Mouse (Mus musculus): ENCODE results near the gene Adamtsl3. TPM values are rescaled to one million over a fixed set of nuclear protein-coding genes. Genes with fewer than 3 reads are reported as not detected.

The Adamtsl3 gene
- total RNA-seq (2017) = 0.10 TPM in 1 of 2 replicates, not detected in the other

DNA sequence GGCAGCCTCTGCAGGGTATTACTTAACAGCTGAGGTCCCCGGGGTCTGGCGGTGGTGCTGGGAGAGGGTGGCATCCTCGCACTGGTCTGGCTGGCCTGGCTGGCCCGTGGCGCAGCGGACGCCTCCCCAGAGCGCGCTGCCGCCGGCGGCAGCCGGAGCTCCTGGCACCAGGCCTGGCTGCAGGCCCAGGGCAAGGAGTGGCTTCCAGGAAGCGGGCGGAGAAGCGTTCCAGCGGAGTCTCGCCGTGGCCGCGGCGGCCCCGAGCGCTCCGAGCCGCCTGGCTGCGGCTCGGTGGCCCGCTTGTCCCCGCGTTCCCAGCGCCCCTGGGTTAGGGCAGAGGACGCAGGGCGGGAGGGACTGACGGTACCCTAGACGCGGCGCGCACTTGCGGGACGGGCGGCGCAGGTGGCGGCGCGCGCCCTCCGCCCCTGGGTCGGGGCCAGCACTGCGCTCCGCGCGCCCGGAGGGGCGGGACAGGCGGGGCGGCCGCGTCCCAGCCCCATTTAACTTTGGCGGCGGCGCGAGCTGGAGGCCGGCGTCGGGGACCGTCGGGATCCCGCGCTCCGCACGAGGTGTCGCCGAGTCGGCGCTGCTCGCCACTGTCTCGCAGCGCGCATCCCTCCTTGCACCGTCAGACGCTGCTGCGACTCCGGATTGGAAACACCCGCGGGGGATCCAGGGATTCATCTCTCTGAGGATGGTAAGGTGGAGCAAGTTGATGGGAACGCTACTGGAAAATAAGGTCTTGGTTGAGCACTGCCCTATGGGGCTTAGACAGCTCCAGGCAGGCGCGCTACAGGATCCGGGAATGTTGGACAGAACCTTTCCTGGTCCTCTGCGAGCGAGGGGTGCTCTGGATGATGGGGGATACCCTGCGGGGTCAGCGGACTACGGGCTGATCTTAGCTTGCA is at the start of gene Adamtsl3:
TSS of gene Adamtsl3 (plus strand) at position 484 of the 911 bp plus-strand sequence.
- no peak for ATAC-seq (replicated peaks in 1 of 2; ENCODE audit: insufficient read depth in 1 of 2, low FRiP score in 2 of 2, low TSS enrichment in 1 of 2, low read depth in 1 of 2, poor library complexity in 2 of 2, severe bottlenecking in 2 of 2)

DNA sequence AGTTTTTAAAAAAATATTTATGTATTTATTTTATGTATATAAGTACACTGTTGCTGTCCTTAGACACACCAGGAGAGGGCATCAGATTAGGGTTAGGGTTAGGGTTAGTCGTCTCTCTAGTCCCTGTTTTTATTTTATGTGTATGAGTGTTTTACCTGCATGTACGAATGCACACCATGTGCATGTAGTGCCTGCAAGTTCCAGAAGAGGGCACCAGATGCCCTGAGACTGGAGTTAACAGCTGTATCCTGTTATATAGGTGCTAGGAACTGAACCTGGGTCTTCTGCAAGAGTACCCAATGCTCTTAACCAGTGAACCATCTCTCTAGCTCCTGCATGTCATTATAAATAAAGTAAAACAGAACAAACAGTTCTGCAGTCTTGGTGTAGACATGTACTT is 48.3 kb upstream of the Adamtsl3 start:
- ATAC-seq (replicated peaks in 1 of 2; ENCODE audit: insufficient read depth in 1 of 2, low FRiP score in 2 of 2, low TSS enrichment in 1 of 2, low read depth in 1 of 2, poor library complexity in 2 of 2, severe bottlenecking in 2 of 2) = no peak

DNA sequence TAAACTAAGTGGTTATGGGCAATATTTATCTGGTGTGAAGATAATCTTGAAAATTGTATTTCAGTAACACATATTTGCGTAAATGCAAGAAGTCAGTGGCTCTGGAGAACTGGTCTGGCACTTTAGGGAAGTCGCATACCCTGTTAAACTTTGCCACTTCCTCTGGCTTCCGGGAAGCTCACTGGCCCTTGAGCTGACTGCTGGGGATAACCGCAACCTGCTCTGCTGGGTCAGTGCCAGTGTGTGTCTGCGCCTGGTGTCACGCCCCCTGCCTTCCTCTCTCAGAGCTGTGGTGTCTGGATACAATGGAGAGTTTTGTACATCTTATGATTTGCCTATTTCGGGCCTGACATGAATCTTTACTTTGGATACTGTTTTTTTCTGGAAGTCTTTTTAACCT is 42.1 kb upstream of the Adamtsl3 start:
- peak; percentile 69 to 84 for ATAC-seq (replicated peaks in 1 of 2; ENCODE audit: insufficient read depth in 1 of 2, low FRiP score in 2 of 2, low TSS enrichment in 1 of 2, low read depth in 1 of 2, poor library complexity in 2 of 2, severe bottlenecking in 2 of 2)

DNA sequence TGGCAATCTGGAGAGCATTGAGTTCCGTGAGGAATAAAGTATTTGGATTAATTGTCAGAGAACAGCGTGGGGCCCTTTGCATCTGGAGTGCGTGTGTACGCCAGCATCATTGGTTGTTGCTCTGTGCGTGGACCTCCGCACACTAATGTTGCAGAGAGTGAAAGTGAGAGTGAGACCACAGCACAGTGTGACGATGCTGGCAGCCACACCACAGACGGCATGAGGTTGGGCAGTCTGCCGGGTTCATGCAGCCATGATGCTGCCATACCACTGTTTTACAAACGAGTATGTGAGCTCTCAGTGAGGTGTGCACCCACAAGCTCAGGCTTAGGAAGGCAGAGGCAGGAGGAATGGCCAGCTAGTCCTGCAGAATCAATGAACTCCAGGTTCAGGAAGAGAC is 41.4 kb upstream of the Adamtsl3 start:
- peak in 1 of 2 experiments; percentile 44; a peak in 1 of 4 replicates for ATAC-seq (replicated peaks in 1 of 2; ENCODE audit: insufficient read depth in 1 of 2, low FRiP score in 2 of 2, low TSS enrichment in 1 of 2, low read depth in 1 of 2, poor library complexity in 2 of 2, severe bottlenecking in 2 of 2)

DNA sequence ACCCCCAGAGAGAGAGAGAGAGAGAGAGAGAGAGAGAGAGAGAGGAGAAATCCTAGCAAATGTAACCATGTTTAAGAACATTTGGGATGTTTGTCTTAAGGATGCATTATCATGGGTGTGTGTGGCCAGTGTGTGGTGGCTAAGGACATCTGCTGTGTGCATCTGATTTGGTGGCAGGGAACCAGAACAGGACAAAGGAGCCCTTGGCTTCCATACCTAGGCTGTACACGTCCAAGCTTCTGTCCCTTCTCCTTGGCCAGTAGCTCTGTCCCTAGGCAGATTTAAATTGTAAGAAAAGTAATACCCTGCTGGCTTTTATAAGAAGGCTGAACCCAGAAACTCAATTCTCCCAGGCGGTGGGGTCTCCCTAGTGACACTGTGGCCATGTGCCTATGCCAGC is 40.9 kb upstream of the Adamtsl3 start:
- no peak for ATAC-seq (replicated peaks in 1 of 2; ENCODE audit: insufficient read depth in 1 of 2, low FRiP score in 2 of 2, low TSS enrichment in 1 of 2, low read depth in 1 of 2, poor library complexity in 2 of 2, severe bottlenecking in 2 of 2)

DNA sequence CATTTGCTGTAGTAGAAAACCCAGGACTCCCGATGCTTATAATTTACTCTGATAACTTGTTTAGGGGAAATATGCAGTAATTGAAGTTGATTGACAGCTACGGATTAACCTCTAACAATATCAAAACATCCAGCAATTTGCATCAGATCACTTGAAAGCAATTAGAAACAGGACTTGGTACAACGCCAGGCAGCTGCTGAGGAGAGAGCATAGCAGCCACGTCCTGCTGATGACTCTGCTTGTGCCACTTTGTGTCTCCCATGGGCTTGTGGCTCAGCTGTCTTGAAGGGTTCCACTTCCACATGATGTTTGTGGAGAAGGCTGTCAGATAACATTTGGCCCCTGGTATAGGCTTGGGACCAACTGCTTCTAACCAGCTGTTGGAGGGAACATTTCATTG is 27.1 kb upstream of the Adamtsl3 start:
- ATAC-seq (replicated peaks in 1 of 2; ENCODE audit: insufficient read depth in 1 of 2, low FRiP score in 2 of 2, low TSS enrichment in 1 of 2, low read depth in 1 of 2, poor library complexity in 2 of 2, severe bottlenecking in 2 of 2) = no peak

DNA sequence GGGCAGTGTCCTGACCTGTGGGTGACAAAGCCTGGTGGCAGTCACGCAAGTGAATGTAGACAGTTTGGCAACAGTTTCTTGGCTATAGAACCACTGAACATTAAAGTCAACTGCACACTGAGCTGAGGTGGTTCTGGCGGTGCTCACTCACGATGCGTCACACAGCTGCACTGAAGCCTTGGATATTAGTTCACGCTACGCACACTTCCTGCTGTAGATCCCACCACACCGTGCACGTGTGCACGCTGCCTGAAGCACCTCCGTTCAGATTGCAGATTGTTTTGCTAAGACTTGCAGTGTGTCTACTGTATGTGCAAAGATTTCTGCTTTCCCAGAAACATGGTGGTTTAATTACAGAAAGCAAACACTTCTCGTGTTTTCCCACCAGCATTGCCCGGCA is 17.0 kb upstream of the Adamtsl3 start:
- ATAC-seq (replicated peaks in 1 of 2; ENCODE audit: insufficient read depth in 1 of 2, low FRiP score in 2 of 2, low TSS enrichment in 1 of 2, low read depth in 1 of 2, poor library complexity in 2 of 2, severe bottlenecking in 2 of 2) = no peak

DNA sequence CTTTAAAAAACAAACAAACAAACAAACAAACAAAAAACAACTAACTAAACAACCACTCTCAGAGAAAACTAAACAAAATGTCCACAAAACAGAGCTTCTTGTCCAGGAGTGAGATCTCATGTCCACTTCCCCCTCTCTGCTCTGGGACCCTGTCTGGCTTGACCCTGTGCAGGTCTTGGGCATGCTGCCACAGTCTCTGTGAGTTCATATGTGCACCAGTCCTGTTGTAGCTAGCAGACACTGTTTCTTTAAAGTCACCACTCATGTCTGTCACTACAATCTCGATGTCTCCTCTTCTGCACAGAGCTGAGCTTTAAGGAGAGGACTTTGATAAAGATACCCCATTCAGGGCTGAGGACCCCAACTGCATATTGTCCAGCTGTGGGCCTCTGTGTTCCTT is 8.9 kb upstream of the Adamtsl3 start:
- no peak for ATAC-seq (replicated peaks in 1 of 2; ENCODE audit: insufficient read depth in 1 of 2, low FRiP score in 2 of 2, low TSS enrichment in 1 of 2, low read depth in 1 of 2, poor library complexity in 2 of 2, severe bottlenecking in 2 of 2)

DNA sequence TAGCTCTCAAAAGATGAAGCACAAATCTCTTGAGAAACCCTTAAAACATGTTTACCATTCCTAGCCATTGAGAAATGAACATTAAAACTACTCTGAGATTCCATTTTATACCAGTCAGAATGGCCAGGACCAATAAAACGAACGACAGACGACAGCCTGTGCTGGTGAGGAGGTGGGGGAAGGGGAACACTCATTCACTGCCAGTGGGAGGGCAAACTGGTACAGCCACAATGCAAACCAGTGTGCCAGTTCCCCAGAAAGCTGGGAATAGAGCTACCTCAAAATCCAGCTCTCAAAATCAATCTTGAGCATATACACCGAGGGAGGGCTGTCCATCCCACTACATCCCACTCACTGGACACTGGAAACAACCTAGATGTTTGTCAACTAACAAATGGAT is 8.3 kb upstream of the Adamtsl3 start:
- ATAC-seq (replicated peaks in 1 of 2; ENCODE audit: insufficient read depth in 1 of 2, low FRiP score in 2 of 2, low TSS enrichment in 1 of 2, low read depth in 1 of 2, poor library complexity in 2 of 2, severe bottlenecking in 2 of 2) = no peak

DNA sequence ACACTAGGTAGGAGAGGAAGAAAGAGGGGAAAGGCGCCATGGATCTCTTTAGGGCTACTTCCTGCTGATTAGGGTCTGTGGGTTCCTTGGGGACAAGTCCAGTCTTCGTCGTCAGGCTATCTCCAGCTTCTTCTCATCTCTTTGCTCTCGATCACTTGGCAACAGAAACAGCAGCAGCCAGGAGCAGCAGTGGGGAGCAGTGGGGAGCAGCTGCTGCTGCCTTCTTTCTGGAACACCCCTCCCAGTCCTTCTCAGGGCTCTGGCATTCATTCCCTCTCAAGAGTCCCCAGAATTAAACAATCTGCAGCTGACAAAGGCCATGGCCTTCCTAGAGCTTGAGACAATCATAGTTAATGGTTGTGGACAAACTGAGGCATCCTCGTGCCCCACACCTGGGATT is 7.6 kb upstream of the Adamtsl3 start:
- ATAC-seq (replicated peaks in 1 of 2; ENCODE audit: insufficient read depth in 1 of 2, low FRiP score in 2 of 2, low TSS enrichment in 1 of 2, low read depth in 1 of 2, poor library complexity in 2 of 2, severe bottlenecking in 2 of 2) = no peak

DNA sequence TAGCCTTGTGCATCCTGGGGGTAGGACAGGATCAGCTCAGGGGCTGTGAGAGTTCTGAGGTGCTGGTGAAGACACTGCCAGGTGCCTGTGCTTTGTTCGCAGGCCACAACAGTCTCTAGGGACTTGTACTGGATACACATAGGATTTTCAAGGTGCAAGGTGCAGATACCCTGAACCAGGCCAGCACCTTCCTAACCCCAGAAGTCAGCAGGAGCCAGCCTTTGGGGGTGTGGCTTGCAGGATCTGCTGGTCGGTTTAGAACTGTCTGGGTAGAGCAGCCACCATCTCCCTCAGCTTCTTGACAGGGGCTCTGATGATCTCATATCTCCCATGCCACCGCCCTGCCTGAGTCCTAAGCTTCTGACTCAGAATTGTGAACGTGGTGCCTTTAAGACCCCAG is 5.7 kb upstream of the Adamtsl3 start:
- no peak for ATAC-seq (replicated peaks in 1 of 2; ENCODE audit: insufficient read depth in 1 of 2, low FRiP score in 2 of 2, low TSS enrichment in 1 of 2, low read depth in 1 of 2, poor library complexity in 2 of 2, severe bottlenecking in 2 of 2)

DNA sequence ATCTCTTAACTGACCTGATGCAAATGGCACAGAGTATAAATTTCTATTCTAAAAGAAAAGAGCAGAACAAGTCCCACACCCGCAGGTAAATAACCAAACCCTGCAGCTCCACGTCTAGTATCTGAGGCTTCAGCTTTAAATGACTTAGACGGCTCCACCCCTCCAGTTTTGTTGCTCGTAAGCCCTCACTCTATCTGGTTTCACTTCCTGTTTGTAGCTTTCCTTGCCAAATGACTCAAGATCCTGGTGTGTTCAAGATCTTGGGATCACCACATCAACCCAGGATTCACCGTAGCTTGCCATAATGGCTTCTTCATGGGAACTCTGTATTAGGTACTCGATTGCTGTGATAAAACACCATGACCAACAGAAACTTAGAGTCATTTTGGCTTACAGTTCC is 4.6 kb upstream of the Adamtsl3 start:
- ATAC-seq (replicated peaks in 1 of 2; ENCODE audit: insufficient read depth in 1 of 2, low FRiP score in 2 of 2, low TSS enrichment in 1 of 2, low read depth in 1 of 2, poor library complexity in 2 of 2, severe bottlenecking in 2 of 2) = no peak

DNA sequence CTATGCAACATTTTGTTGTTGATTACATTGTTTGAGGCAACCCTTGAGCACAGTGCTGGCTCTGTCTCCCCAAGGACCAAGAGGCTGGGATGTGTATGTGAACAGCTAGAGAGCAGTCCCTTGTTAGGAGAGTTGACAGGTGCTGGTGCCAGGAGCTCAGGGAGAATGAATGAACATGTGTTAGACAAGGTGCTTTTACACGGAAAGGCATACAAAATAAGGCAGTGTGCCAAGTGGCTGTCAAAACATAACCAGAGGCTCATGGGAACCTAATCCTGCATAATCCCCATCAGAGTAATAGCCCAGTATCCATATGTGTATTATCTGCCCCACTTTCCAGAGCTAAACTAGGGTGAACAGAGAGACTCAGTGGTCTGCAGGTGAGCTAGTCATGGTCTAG is 1.5 kb upstream of the Adamtsl3 start:
- ATAC-seq (replicated peaks in 1 of 2; ENCODE audit: insufficient read depth in 1 of 2, low FRiP score in 2 of 2, low TSS enrichment in 1 of 2, low read depth in 1 of 2, poor library complexity in 2 of 2, severe bottlenecking in 2 of 2) = no peak

DNA sequence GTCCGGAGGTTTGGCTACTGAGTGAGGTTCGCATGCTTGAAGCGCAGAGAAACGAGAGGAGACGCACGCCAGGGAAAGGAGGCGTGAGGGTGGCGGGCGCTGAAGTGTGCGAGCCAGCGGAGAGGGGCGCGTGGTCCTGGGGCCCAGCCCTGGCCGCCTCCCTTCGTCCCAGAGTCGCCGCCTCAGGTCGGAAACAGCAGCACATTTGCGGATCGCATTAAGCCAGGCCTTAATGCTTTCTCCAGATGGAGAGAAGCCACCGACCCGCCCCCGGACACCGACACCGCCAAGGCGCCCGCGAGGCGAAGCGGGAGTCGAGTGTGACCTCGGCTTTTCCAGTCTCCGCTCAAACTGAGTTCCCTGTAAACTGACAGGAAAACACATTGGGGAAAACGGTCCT is 638 bp downstream of the Adamtsl3 start:
- ATAC-seq (replicated peaks in 1 of 2; ENCODE audit: insufficient read depth in 1 of 2, low FRiP score in 2 of 2, low TSS enrichment in 1 of 2, low read depth in 1 of 2, poor library complexity in 2 of 2, severe bottlenecking in 2 of 2) = peak in 1 of 2 experiments; percentile 25; a peak in 1 of 4 replicates

DNA sequence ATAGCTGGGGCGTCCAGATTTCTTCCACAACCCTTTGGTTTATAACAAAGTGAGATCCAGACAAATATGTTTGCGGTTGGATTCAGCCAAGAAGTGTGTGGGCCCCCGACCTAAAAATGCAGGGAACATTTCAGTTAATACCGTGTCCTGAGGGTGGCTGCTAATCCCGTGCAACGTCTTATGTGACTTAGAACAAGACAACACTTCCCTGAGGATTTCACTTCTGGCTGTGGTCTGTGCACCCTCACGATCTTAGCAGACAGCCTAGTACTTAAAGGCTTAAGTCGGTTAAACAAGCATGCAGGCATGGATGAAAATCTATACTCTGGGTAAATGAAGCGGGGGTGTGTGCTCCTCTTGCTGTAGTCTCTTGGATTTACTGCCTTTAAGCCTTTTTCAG is 2.6 kb downstream of the Adamtsl3 start:
- no peak for ATAC-seq (replicated peaks in 1 of 2; ENCODE audit: insufficient read depth in 1 of 2, low FRiP score in 2 of 2, low TSS enrichment in 1 of 2, low read depth in 1 of 2, poor library complexity in 2 of 2, severe bottlenecking in 2 of 2)

DNA sequence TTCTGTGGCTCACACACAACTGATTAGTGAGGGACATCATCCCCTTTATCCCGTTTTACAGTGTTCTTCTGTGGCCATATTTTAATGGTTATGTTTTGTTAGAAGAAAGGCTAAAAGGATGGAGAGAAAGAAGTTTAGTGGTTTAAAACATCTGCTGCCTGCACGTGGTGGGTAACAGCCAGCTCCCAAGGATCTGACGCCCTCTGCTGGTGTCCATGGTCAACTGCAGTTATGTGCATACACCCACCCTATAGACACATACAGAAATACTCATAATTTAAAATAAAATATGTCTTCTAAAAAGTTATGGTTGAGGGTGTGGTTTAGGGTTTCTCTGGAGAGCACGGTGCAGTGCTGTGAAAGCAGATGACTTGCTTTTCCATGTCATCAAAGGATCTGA is 3.0 kb downstream of the Adamtsl3 start:
- no peak for ATAC-seq (replicated peaks in 1 of 2; ENCODE audit: insufficient read depth in 1 of 2, low FRiP score in 2 of 2, low TSS enrichment in 1 of 2, low read depth in 1 of 2, poor library complexity in 2 of 2, severe bottlenecking in 2 of 2)

DNA sequence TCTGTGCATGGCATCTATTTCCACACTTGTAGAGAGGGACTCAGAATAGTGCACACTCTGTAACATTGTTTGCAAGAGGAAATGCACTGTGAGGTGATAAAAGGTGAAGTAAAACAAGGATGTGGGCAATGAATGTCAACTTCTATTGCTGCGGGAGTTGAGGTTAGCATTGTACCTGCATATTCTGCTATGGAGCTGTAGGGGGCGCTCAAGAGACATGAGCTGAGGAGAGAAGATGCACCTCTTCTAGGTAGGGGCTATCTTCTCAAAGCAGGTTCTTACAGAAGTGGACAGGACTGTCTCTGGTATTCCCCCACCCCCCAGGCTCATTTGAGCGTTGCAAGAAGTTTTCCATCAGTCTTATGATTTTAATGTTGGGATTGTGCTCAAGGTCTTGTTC is 3.7 kb downstream of the Adamtsl3 start:
- ATAC-seq (replicated peaks in 1 of 2; ENCODE audit: insufficient read depth in 1 of 2, low FRiP score in 2 of 2, low TSS enrichment in 1 of 2, low read depth in 1 of 2, poor library complexity in 2 of 2, severe bottlenecking in 2 of 2) = no peak

DNA sequence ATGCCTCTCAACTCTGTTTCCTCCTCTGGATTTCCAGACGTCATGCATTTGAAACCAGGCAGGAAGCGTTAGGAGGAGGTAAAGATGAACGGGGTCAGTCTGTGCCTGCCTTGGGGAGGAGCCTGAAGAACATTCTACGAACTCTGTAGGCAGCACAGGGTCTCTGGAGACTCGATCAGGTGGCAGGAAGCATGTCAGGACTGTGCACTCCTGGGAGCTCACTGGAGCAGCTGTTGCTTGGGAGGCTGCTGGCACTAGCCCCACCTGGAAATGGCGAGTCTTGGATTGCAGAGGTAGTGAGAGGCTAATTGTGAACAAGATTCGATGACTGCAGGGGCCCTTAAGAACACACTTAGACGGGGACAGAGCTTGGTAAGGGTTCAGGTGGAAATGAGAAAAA is 6.0 kb downstream of the Adamtsl3 start:
- ATAC-seq (replicated peaks in 1 of 2; ENCODE audit: insufficient read depth in 1 of 2, low FRiP score in 2 of 2, low TSS enrichment in 1 of 2, low read depth in 1 of 2, poor library complexity in 2 of 2, severe bottlenecking in 2 of 2) = no peak

DNA sequence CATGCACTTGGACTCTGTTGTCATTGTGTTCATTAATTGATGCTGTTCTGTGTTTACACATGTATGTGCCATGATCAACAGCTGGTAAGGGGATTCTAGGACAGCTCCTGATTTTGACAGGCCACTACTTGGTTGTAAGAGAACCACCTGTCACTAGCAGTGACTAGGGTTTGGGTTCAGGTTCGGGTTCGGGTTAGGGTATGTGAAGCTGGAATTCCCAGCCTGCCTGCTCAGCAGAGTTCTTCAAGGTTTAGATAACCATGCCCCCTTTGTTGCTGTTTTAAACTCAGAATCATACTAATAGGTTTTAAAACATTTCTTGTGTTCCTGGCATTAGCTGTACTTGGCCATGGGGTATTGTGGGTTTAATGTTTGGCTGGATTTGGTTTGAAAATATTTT is 11.2 kb downstream of the Adamtsl3 start:
- ATAC-seq (replicated peaks in 1 of 2; ENCODE audit: insufficient read depth in 1 of 2, low FRiP score in 2 of 2, low TSS enrichment in 1 of 2, low read depth in 1 of 2, poor library complexity in 2 of 2, severe bottlenecking in 2 of 2) = no peak

Data from hematopoietic stem cell, adult 5-6 weeks (primary cell).